Mouse (Mus musculus) kidney, embryonic 16.5 days (tissue): Measurements from ENCODE around the gene Gpc6. TPM values are rescaled to one million over a fixed set of nuclear protein-coding genes. Genes with fewer than 3 reads are reported as not detected.

Source experiments
- ATAC-seq: fragments of 200-750 bp; cut with Nextera tagmentation; 2 replicates; pipeline ENCODE4 v1.8.0; 2017; ENCODE audit warnings: moderate TSS enrichment; ENCODE audit not compliant: low FRiP score, low TSS enrichment
- H3K27ac ChIP-seq: fragments of 300-500 bp; sonication (generic); 2 replicates; pipeline ENCODE4 v1.5.1; 2014; ENCODE audit warnings: low read length
- H3K27me3 ChIP-seq: fragments of 300-500 bp; sonication (generic); 2 replicates; pipeline ENCODE4 v1.6.1; 2014; ENCODE audit warnings: low read length, control low read depth, mixed read lengths; ENCODE audit not compliant: insufficient read depth
- H3K36me3 ChIP-seq: fragments of 300-500 bp; sonication (generic); 2 replicates; pipeline ENCODE4 v1.6.1; 2014; ENCODE audit warnings: low read length, control low read depth, mixed read lengths; ENCODE audit not compliant: insufficient read depth
- H3K4me1 ChIP-seq: fragments of 300-500 bp; sonication (generic); 2 replicates; pipeline ENCODE4 v1.6.1; 2014; ENCODE audit warnings: low read length, control low read depth, mixed read lengths; ENCODE audit not compliant: insufficient read depth
- H3K4me2 ChIP-seq: fragments of 300-500 bp; sonication (generic); replicated peaks from 2 replicates; pipeline ENCODE4 v1.6.1; 2014; ENCODE audit warnings: low read depth, low read length
- H3K4me3 ChIP-seq: fragments of 300-500 bp; sonication (generic); 2 replicates; pipeline ENCODE4 v1.5.1; 2014; ENCODE audit warnings: mild to moderate bottlenecking, low read length
- H3K9ac ChIP-seq: fragments of 300-500 bp; sonication (generic); replicated peaks from 2 replicates; pipeline ENCODE4 v1.6.1; 2014; ENCODE audit warnings: low read length
- H3K9me3 ChIP-seq: fragments of 300-500 bp; sonication (generic); 2 replicates; pipeline ENCODE4 v1.6.1; 2016; ENCODE audit warnings: low read length, control low read depth
- WGBS: fragments of 180-500 bp; shearing (Covaris S2); extraction: QIAGEN DNeasy Blood & Tissue Kit; methylation state at CpG from one replicate; pipeline ENCODE4 v1.1.7; 2014; 5-methylcytosine and 5-hydroxymethylcytosine counted together
- polyA plus RNA-seq: library from polyadenylated mRNA; unstranded; fragments of >200 nt; fragmentation: Nextera tagmentation; extraction: Ambion mirVana; gene quantifications from 2 replicates; pipeline ENCODE4 v1.2.1, GENCODE M21; 2015

Gpc6 gene
- polyA plus RNA-seq, 1 experiment from 2014 or later: 62.7 TPM

GRCm38 (mm10) chr14:117712311-117712710 lies 787.2 kb downstream of the Gpc6 start:
- H3K27ac ChIP-seq: no peak overlapping the region

GRCm38 (mm10) chr14:117714165-117714564 lies 789.0 kb downstream of the Gpc6 start:
- Histone ChIP-seq H3K27me3 (no peaks in the 10 kb centered on the region), H3K9ac (no peak overlapping the region), H3K27ac (no peak overlapping the region), H3K4me3 (no peak overlapping the region), H3K9me3 (no peaks in the 10 kb centered on the region), H3K4me2 (no peak overlapping the region), H3K4me1 (peaks cover 6% of the 10 kb centered on the region), H3K36me3 (no peaks in the 10 kb centered on the region)
- ATAC-seq: no peak
- WGBS: 45% methylated on average over 8 of the region's 8 CpGs

More at GRCm38 (mm10) chr14:117712311-117712710, 787.2 kb downstream of the Gpc6 start:
- Histone ChIP-seq H3K4me1 (peaks cover 6% of the 10 kb centered on the region), H3K9ac (no peak overlapping the region), H3K27me3 (no peaks in the 10 kb centered on the region), H3K9me3 (no peaks in the 10 kb centered on the region), H3K4me3 (no peak overlapping the region), H3K36me3 (no peaks in the 10 kb centered on the region), H3K4me2 (no peak overlapping the region)
- no peak for ATAC-seq
- 93% methylated on average over 7 of the region's 7 CpGs for WGBS

DNA sequence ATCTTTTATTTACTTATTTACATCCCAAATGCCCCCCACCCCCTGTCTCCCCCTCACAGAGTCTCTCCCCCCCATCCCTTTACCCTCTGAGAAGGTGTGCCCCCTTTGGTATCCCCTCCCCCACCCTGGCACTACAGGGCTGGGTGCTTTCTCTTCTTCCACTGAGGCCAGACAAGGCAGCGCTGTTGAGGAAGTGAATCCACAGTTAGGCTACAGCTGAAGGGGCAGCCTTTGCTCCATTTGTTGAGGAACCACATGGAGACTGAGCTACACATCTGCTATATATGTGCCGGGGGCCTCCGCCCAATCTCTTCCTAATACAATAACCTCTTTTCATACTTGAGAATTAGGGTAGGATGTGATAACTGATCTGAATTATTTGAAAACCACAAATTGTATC lies 791.2 kb downstream of the Gpc6 start:
- ATAC-seq: no peak
- Histone ChIP-seq H3K9ac (no peak overlapping the region), H3K36me3 (no peaks in the 10 kb centered on the region), H3K27me3 (no peaks in the 10 kb centered on the region), H3K27ac (no peak overlapping the region), H3K9me3 (no peaks in the 10 kb centered on the region), H3K4me2 (no peak overlapping the region), H3K4me1 (peaks cover 3% of the 10 kb centered on the region; the same call in 1 of the 2 replicates), H3K4me3 (no peak overlapping the region)
- 97% methylated on average over 3 of the region's 3 CpGs for WGBS

DNA sequence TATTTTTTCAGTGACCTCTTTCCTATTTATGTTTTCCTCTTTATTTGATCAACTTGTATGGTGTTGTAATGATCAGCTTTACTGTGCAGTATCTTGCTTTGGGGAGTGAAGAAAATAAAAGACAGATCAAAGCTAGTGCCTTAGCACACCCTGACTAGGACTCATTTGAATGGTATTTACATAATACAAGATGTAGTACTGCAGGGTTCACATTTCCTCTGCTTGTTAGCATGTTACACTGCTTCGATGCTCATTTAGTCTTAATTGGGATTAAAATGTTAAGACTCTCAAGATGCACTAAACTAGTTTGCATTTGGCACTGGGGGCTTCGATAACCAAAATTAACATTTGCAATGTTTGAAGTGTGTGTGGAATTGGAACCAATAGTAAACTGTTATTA lies 803.6 kb downstream of the Gpc6 start:
- H3K4me3 ChIP-seq: no peak overlapping the region
- no peak overlapping the region for H3K9ac ChIP-seq
- H3K4me1 ChIP-seq: no peaks in the 10 kb centered on the region; the same call in 1 of the 2 replicates
- H3K4me2 ChIP-seq: no peak overlapping the region
- no peak for ATAC-seq
- H3K27me3 ChIP-seq: no peaks in the 10 kb centered on the region
- no peaks in the 10 kb centered on the region for H3K9me3 ChIP-seq
- 87% methylated on average over 2 of the region's 2 CpGs for WGBS
- no peaks in the 10 kb centered on the region for H3K36me3 ChIP-seq
- no peak overlapping the region for H3K27ac ChIP-seq

DNA sequence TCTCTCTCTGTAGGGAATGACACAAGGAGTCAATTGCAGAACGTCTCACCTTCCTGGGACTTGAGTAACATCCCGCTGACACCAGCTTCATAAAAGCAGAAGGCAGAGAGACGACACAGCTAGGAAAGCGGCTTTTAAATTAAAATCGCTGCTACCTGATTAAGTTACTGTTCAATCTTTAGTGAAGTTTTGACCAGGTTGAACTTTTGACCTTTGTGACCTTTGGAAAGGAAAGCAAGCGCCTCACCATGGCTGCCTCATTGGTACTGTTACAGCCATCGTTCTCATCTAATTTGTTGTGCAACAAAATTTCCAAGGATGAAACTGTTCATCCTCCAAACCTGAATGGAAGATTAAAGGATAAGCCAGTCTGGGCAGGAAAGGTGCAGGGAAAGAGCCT lies 830.1 kb downstream of the Gpc6 start:
- H3K9ac ChIP-seq: no peak overlapping the region
- no peak overlapping the region for H3K27ac ChIP-seq
- ATAC-seq: no peak
- H3K36me3 ChIP-seq: no peaks in the 10 kb centered on the region
- H3K4me1 ChIP-seq: no peaks in the 10 kb centered on the region
- 71% methylated on average over 7 of the region's 7 CpGs for WGBS
- peaks cover 4% of the 10 kb centered on the region; the same call in 1 of the 2 replicates for H3K9me3 ChIP-seq
- H3K27me3 ChIP-seq: no peaks in the 10 kb centered on the region
- no peak overlapping the region for H3K4me2 ChIP-seq
- no peak overlapping the region for H3K4me3 ChIP-seq

DNA sequence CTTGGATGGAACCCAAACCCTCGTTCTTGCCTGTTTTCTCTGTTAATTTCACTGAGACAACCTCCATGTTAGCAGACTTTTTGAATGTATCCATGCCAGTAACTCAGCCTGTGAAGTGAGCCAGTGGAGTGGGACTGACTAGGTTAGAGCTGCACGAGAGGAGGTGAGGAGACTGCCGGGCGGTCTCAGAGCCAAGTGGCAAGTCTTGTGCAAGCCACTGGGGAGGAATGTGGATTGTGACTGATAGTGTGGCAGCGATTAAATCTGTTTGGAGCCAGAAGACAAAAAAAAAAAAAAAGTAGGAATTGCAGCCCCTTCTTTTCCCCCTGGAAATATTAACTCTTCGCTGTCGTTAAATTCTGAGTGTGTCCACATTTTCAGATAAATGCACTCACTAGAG lies 831.4 kb downstream of the Gpc6 start:
- Histone ChIP-seq H3K4me1 (0 out of 2 replicates have a peak, but pooled peaks cover 4% of the 10 kb centered on the region), H3K4me3 (no peak overlapping the region), H3K27me3 (no peaks in the 10 kb centered on the region), H3K9ac (no peak overlapping the region), H3K4me2 (no peak overlapping the region), H3K27ac (no peak overlapping the region), H3K36me3 (no peaks in the 10 kb centered on the region), H3K9me3 (no peaks in the 10 kb centered on the region)
- ATAC-seq: no peak
- WGBS: 72% methylated on average over 7 of the region's 7 CpGs

GRCm38 (mm10) chr14:117757790-117758358 lies 832.8 kb downstream of the Gpc6 start:
- H3K36me3 ChIP-seq: no peaks in the 10 kb centered on the region
- no peaks in the 10 kb centered on the region for H3K27me3 ChIP-seq
- H3K9ac ChIP-seq: no peak overlapping the region
- no peak overlapping the region for H3K27ac ChIP-seq
- ATAC-seq: no peak
- H3K4me1 ChIP-seq: 0 out of 2 replicates have a peak, but pooled peaks cover 4% of the 10 kb centered on the region
- H3K4me3 ChIP-seq: no peak overlapping the region
- no peaks in the 10 kb centered on the region for H3K9me3 ChIP-seq
- WGBS: 90% methylated on average over 6 of the region's 6 CpGs
- no peak overlapping the region for H3K4me2 ChIP-seq

DNA sequence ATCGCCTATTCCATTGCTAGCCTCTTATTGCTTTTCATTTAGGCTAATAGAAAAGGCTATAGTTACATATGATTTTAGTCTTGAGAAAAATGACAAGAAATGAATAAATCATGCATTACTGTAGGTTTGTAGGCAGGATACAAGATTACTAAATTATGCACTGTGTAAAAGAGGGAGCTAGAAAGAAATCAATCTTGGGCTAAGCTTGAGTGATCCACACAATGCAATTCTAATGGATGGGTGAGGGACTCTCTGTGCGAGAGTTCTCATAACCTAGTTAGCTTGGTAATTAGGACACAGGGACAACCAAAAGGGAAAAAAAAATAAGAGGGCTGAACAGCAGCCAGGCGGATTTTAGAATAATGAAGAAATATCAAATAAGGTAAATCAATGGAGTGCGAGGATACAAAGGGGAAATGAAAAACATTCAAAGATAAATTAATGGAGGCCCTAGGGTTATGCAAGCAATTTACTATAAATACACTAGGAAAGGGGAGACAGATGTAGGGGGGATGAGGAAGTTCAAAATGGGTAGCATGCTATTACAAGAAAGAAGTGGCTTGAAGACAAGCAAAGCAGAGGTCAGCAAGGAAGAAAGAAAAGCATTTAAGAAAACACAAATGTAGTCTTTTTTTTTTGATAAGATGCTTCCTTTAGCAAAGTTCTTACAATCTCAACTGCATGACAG lies 835.9 kb downstream of the Gpc6 start:
- no peak for ATAC-seq
- Histone ChIP-seq H3K4me3 (no peak overlapping the region), H3K9ac (no peak overlapping the region), H3K36me3 (no peaks in the 10 kb centered on the region), H3K9me3 (no peaks in the 10 kb centered on the region), H3K4me1 (0 out of 2 replicates have a peak, but pooled peaks cover 4% of the 10 kb centered on the region), H3K27ac (no peak overlapping the region), H3K4me2 (no peak overlapping the region), H3K27me3 (no peaks in the 10 kb centered on the region)
- 59% methylated on average over 4 of the region's 4 CpGs for WGBS

DNA sequence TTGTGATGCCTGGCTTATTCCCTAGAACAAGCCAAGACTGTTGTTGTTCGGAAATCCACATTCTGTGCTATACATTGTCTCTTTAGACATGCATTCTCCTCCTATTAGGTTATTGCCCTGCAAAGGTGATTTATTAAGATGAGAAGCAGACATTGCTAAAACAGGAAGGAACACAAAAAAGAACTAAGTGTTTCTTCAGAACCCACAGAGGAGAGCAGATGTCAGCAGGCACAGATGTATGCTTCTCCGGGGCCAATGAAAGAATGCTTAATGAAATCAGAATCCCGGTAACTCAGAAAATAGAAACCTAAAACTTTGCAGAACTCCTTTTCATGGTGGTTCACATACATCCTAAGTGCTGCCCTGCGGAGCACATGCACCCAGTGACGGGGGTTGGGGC lies 837.8 kb downstream of the Gpc6 start:
- ATAC-seq: no peak
- H3K4me1 ChIP-seq: 0 out of 2 replicates have a peak, but pooled peaks cover 4% of the 10 kb centered on the region
- no peaks in the 10 kb centered on the region for H3K36me3 ChIP-seq
- WGBS: 67% methylated on average over 5 of the region's 5 CpGs
- H3K27me3 ChIP-seq: no peaks in the 10 kb centered on the region
- H3K9me3 ChIP-seq: no peaks in the 10 kb centered on the region
- no peak overlapping the region for H3K4me3 ChIP-seq
- H3K4me2 ChIP-seq: no peak overlapping the region
- H3K9ac ChIP-seq: no peak overlapping the region
- no peak overlapping the region for H3K27ac ChIP-seq

GRCm38 (mm10) chr14:117767861-117768260 lies 842.7 kb downstream of the Gpc6 start:
- Histone ChIP-seq H3K27ac (no peak overlapping the region), H3K4me1 (no peaks in the 10 kb centered on the region), H3K9ac (no peak overlapping the region), H3K4me3 (no peak overlapping the region), H3K4me2 (no peak overlapping the region), H3K27me3 (no peaks in the 10 kb centered on the region), H3K36me3 (no peaks in the 10 kb centered on the region), H3K9me3 (no peaks in the 10 kb centered on the region)
- ATAC-seq: no peak
- WGBS: 69% methylated on average over 4 of the region's 4 CpGs
